Mouse (Mus musculus): Measurements from ENCODE around the gene 6430571L13Rik.

Gene 6430571L13Rik

GRCm38 (mm10) chr9:107343146-107343943 is 2.9 kb downstream of the 6430571L13Rik start:
- no peak for DNase-seq (ENCODE audit: low read depth, low spot score)
- Histone ChIP-seq H3K36me3 (ENCODE audit: control insufficient read depth, insufficient read depth, low read length, poor library complexity, severe bottlenecking) (no peaks in the 10 kb centered on the region), H3K27me3 (ENCODE audit: control insufficient read depth, insufficient read depth, low read length, poor library complexity, severe bottlenecking) (no peaks in the 10 kb centered on the region)

GRCm38 (mm10) chr9:107344027-107344426 is 3.6 kb downstream of the 6430571L13Rik start:
- DNase-seq (ENCODE audit: low read depth, low spot score) = no peak
- Histone ChIP-seq H3K27me3 (ENCODE audit: control insufficient read depth, insufficient read depth, low read length, poor library complexity, severe bottlenecking) (no peaks in the 10 kb centered on the region), H3K36me3 (ENCODE audit: control insufficient read depth, insufficient read depth, low read length, poor library complexity, severe bottlenecking) (no peaks in the 10 kb centered on the region)

- Histone ChIP-seq H3K27me3 (ENCODE audit: control insufficient read depth, insufficient read depth, low read length, poor library complexity, severe bottlenecking) (no peaks in the 10 kb centered on the region), H3K36me3 (ENCODE audit: control insufficient read depth, insufficient read depth, low read length, poor library complexity, severe bottlenecking) (no peaks in the 10 kb centered on the region)
- DNase-seq (ENCODE audit: low read depth, low spot score) = no peak
These were observed 5.7 kb downstream of the 6430571L13Rik start for GRCm38 (mm10) chr9:107346081-107346480.

- Histone ChIP-seq H3K36me3 (ENCODE audit: control insufficient read depth, insufficient read depth, low read length, poor library complexity, severe bottlenecking) (no peaks in the 10 kb centered on the region), H3K27me3 (ENCODE audit: control insufficient read depth, insufficient read depth, low read length, poor library complexity, severe bottlenecking) (no peaks in the 10 kb centered on the region)
- no peak for DNase-seq (ENCODE audit: low read depth, low spot score)
These were observed 7.3 kb downstream of the 6430571L13Rik start for GRCm38 (mm10) chr9:107347586-107348183.

GRCm38 (mm10) chr9:107349321-107349720 is 8.9 kb downstream of the 6430571L13Rik start:
- H3K27me3 ChIP-seq (ENCODE audit: control insufficient read depth, insufficient read depth, low read length, poor library complexity, severe bottlenecking) = 0 out of 2 replicates have a peak, but pooled peaks cover 1% of the 10 kb centered on the region
- no peak for DNase-seq (ENCODE audit: low read depth, low spot score)

GRCm38 (mm10) chr9:107354826-107355225 is 14.4 kb downstream of the 6430571L13Rik start:
- Histone ChIP-seq H3K27me3 (ENCODE audit: control insufficient read depth, insufficient read depth, low read length, poor library complexity, severe bottlenecking) (0 out of 2 replicates have a peak, but pooled peaks cover 2% of the 10 kb centered on the region), H3K36me3 (ENCODE audit: control insufficient read depth, insufficient read depth, low read length, poor library complexity, severe bottlenecking) (no peaks in the 10 kb centered on the region)
- no peak for DNase-seq (ENCODE audit: low read depth, low spot score)

More at GRCm38 (mm10) chr9:107349321-107349720, 8.9 kb downstream of the 6430571L13Rik start:
- H3K36me3 ChIP-seq (ENCODE audit: control insufficient read depth, insufficient read depth, low read length, poor library complexity, severe bottlenecking) = no peaks in the 10 kb centered on the region

GRCm38 (mm10) chr9:107355870-107356765 is 15.7 kb downstream of the 6430571L13Rik start:
- H3K36me3 ChIP-seq (ENCODE audit: control insufficient read depth, insufficient read depth, low read length, poor library complexity, severe bottlenecking) = no peaks in the 10 kb centered on the region

GRCm38 (mm10) chr9:107357651-107358050 is 17.2 kb downstream of the 6430571L13Rik start:
- Histone ChIP-seq H3K27me3 (ENCODE audit: control insufficient read depth, insufficient read depth, low read length, poor library complexity, severe bottlenecking) (0 out of 2 replicates have a peak, but pooled peaks cover 2% of the 10 kb centered on the region), H3K36me3 (ENCODE audit: control insufficient read depth, insufficient read depth, low read length, poor library complexity, severe bottlenecking) (no peaks in the 10 kb centered on the region)
- peak; percentile 76 for DNase-seq (ENCODE audit: low read depth, low spot score)

More at GRCm38 (mm10) chr9:107355870-107356765, 15.7 kb downstream of the 6430571L13Rik start:
- H3K27me3 ChIP-seq (ENCODE audit: control insufficient read depth, insufficient read depth, low read length, poor library complexity, severe bottlenecking) = 0 out of 2 replicates have a peak, but pooled peaks cover 2% of the 10 kb centered on the region
- peak; percentile 78 for DNase-seq (ENCODE audit: low read depth, low spot score)

GRCm38 (mm10) chr9:107360989-107361388 is 20.6 kb downstream of the 6430571L13Rik start:
- DNase-seq (ENCODE audit: low read depth, low spot score) = no peak
- Histone ChIP-seq H3K36me3 (ENCODE audit: control insufficient read depth, insufficient read depth, low read length, poor library complexity, severe bottlenecking) (no peaks in the 10 kb centered on the region), H3K27me3 (ENCODE audit: control insufficient read depth, insufficient read depth, low read length, poor library complexity, severe bottlenecking) (no peaks in the 10 kb centered on the region)

- peak; percentile 68 for DNase-seq (ENCODE audit: low read depth, low spot score)
- Histone ChIP-seq H3K36me3 (ENCODE audit: control insufficient read depth, insufficient read depth, low read length, poor library complexity, severe bottlenecking) (no peaks in the 10 kb centered on the region), H3K27me3 (ENCODE audit: control insufficient read depth, insufficient read depth, low read length, poor library complexity, severe bottlenecking) (no peaks in the 10 kb centered on the region)
These were observed 26.2 kb downstream of the 6430571L13Rik start for GRCm38 (mm10) chr9:107366644-107367043.

- DNase-seq (ENCODE audit: low read depth, low spot score) = no peak
- Histone ChIP-seq H3K36me3 (ENCODE audit: control insufficient read depth, insufficient read depth, low read length, poor library complexity, severe bottlenecking) (no peaks in the 10 kb centered on the region), H3K27me3 (ENCODE audit: control insufficient read depth, insufficient read depth, low read length, poor library complexity, severe bottlenecking) (no peaks in the 10 kb centered on the region)
These were observed 27.9 kb downstream of the 6430571L13Rik start for GRCm38 (mm10) chr9:107368302-107368701.

- H3K36me3 ChIP-seq (ENCODE audit: control insufficient read depth, insufficient read depth, low read length, poor library complexity, severe bottlenecking) = no peaks in the 10 kb centered on the region
- DNase-seq (ENCODE audit: low read depth, low spot score) = no peak
- no peaks in the 10 kb centered on the region for H3K27me3 ChIP-seq (ENCODE audit: control insufficient read depth, insufficient read depth, low read length, poor library complexity, severe bottlenecking)
These were observed 29.1 kb downstream of the 6430571L13Rik start for GRCm38 (mm10) chr9:107369270-107370105.

GRCm38 (mm10) chr9:107370106-107370463 is 29.7 kb downstream of the 6430571L13Rik start:
- DNase-seq (ENCODE audit: low read depth, low spot score) = no peak
- Histone ChIP-seq H3K27me3 (ENCODE audit: control insufficient read depth, insufficient read depth, low read length, poor library complexity, severe bottlenecking) (no peaks in the 10 kb centered on the region), H3K36me3 (ENCODE audit: control insufficient read depth, insufficient read depth, low read length, poor library complexity, severe bottlenecking) (no peaks in the 10 kb centered on the region)

GRCm38 (mm10) chr9:107372441-107372840 is 32.0 kb downstream of the 6430571L13Rik start:
- Histone ChIP-seq H3K36me3 (ENCODE audit: control insufficient read depth, insufficient read depth, low read length, poor library complexity, severe bottlenecking) (no peaks in the 10 kb centered on the region), H3K27me3 (ENCODE audit: control insufficient read depth, insufficient read depth, low read length, poor library complexity, severe bottlenecking) (no peaks in the 10 kb centered on the region)
- no peak for DNase-seq (ENCODE audit: low read depth, low spot score)

Data from splenic B cell, adult 2 months (primary cell).